Mouse (Mus musculus) Patski (cell line): Measurements from ENCODE around the gene Odf3l2. TPM values are rescaled to one million over a fixed set of nuclear protein-coding genes. Genes with fewer than 3 reads are reported as not detected.

Experiments used
- ATAC-seq: fragments of 100-300 bp; one replicate; pipeline ENCODE4 v1.8.0; 2021
- CTCF ChIA-PET: fragments of 350-600 bp; sonication (Branson Sonifier 250); formaldehyde crosslinking; loops from one replicate; lab custom pipeline; 2022; ENCODE audit warnings: inconsistent platforms; lab: Charles Lee
- POLR2A ChIA-PET: fragments of 350-600 bp; sonication (Branson Sonifier 250); formaldehyde crosslinking; loops from one replicate; lab custom pipeline; 2022; ENCODE audit warnings: antibody characterized with exemption, inconsistent platforms; lab: Charles Lee
- DNase-seq: peaks from one replicate; pipeline ENCODE4 v3.0.0-alpha.2; 2011; ENCODE audit warnings: low read depth, low spot score
- H3K27me3 ChIP-seq: fragments of 371-371 bp; one replicate; pipeline ENCODE4 v1.5.1; 2021
- CTCF ChIP-seq: fragments of 100-300 bp; IDR thresholded peaks from one replicate; pipeline ENCODE4 v1.5.1; 2021
- in situ Hi-C: fragments of 300-500 bp; cut with MboI; formaldehyde crosslinking; loops from 3 replicates; pipeline ENCODE4 v1.11.1; 2018; ENCODE audit warnings: low pct_unique_long_range_greater_than_20kb, mixed read lengths
- polyA plus RNA-seq: library from polyadenylated mRNA; unstranded; gene quantifications from one replicate; pipeline ENCODE4 v1.2.3, GENCODE M21; 2021

Odf3l2 gene
- polyA plus RNA-seq: not detected

DNA sequence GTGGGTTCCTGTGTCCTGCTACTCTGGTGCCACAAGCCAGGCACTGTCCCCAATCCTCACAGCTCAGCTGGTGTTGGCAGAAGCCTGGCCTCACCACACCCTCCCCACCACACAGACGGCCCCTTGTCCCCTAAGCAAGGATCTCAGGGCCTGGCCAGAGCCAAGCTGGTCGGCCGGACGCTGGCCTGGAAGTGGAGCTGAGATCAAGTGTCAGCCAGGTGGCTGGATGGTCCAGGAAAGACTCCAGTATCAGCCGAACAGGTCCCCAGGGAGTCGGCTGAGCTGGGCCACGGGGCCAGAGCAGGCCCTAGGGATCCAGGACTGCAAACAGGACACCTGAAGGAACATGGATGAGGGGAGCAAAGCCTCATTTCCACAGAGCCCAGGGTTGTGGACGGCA lies at the start of gene Odf3l2:
Odf3l2 (minus strand) TSS at position 28 of the 400 bp plus-strand sequence.
- no peak for ATAC-seq
- TF ChIP-seq CTCF: no peak
- CTCF ChIA-PET: interaction anchor here (1.3 kb wide), 1 partner anchor 51 kb away, joined by 3 read pairs; no protein-coding TSS in a partner anchor
- H3K27me3 ChIP-seq: peaks cover 20% of the 10 kb centered on the region
- in situ Hi-C loops: no loop called here
- POLR2A ChIA-PET: no interaction called here
- DNase-seq: no peak

DNA sequence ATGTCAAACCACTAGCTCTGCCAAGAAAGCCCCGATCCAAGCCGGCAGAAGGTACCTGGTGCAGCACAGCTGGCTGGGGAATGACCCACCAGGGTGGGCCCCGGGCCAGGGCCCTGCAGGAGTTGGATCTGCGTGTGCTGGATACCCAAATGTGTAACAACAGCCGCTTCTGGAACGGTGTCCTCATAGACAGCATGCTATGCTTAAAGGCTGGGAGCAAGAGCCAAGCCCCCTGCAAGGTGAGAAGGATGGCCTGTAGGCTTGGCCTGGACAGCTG lies 48.8 kb upstream of the Odf3l2 start:
- H3K27me3 ChIP-seq: no peaks in the 10 kb centered on the region
- TF ChIP-seq CTCF: no peak
- CTCF ChIA-PET: interaction anchor here (1.8 to 3.1 kb wide), 2 partner anchors 8 to 11 kb away, joined by 7 to 15 read pairs; partner anchors contain the start of gene Bsg
- no peak for ATAC-seq
- DNase-seq: no peak
- POLR2A ChIA-PET: no interaction called here
- in situ Hi-C loops: loop anchor here (10.0 kb wide), 1 partner anchor 90 kb away; no protein-coding TSS in a partner anchor

DNA sequence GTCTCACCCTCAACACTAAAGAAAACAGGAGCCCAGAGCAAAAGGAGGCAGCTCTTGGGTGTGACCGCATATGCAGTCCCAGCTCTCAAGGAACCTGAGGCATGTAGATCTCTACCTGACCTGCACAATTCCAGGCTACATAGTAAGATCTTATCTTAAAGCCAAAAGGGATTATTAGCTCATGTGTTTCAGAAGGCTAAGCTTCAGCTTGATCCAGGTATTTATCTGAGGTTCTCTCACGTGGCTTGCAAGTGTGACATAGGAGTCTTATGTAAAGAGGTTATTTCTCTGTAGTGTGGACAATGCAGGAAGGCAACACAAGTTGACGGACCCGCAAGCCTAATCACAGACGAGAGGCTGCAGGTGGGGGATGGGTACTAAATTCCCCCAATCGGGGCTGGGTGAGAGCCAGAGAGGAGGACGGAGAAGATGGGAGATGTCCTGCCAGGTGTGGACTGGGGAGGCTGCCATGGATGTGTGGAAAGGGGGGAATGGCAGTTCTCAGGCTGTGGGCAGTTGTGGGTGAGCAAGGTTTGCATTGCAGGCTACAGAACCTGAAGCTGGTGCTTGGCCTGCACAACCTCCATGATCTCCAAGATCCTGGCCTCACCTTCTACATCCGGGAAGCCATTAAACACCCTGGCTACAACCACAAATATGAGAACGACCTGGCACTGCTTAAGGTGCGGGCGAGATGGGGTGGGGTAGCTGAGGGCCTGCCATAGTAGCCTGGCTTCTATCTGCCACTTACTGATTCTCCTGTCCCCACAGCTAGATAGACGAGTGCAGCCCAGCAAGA lies 48.2 kb upstream of the Odf3l2 start:
- TF ChIP-seq CTCF: no peak
- CTCF ChIA-PET: interaction anchor here (1.8 to 3.1 kb wide), 2 partner anchors 8 to 11 kb away, joined by 7 to 15 read pairs; partner anchors contain the start of gene Bsg
- no peaks in the 10 kb centered on the region for H3K27me3 ChIP-seq
- ATAC-seq: no peak
- POLR2A ChIA-PET: no interaction called here
- DNase-seq: no peak
- in situ Hi-C loops: loop anchor here (10.0 kb wide), 1 partner anchor 91 kb away; no protein-coding TSS in a partner anchor

DNA sequence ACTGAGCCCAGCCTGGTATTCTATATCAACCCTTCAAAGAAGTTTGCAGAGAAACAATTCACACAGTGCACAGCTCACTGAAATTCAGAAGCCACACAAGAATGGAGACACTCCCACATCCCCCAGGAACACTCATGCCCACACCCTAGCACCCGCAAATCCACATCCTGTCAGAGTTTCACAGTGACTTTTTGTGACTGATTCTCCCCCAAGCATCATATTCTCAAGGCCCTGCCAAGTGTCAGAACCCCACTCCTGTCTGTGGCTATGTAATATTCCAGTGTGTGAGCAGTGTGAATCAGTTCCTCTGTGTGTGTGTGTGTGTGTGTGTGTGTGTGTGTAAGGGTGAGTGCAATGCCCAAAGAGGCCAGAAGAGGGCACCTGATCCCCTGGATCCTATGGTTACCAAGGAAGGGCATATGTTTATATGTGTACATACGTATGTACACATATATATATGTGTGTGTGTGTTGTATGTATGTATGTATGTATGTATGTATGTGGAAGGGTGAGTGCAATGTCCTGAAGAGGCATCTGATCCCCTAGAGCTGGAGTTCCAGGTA lies 46.5 kb upstream of the Odf3l2 start:
- in situ Hi-C loops: loop anchor here (10.0 kb wide), 1 partner anchor 93 kb away; no protein-coding TSS in a partner anchor
- DNase-seq (no peak), ATAC-seq (no peak)
- POLR2A ChIA-PET: no interaction called here
- H3K27me3 ChIP-seq: no peaks in the 10 kb centered on the region
- CTCF ChIA-PET: interaction anchor here (3.1 kb wide), 1 partner anchor 13 kb away, joined by 15 read pairs; the partner anchor contains the start of gene Bsg
- no peak for TF ChIP-seq CTCF

DNA sequence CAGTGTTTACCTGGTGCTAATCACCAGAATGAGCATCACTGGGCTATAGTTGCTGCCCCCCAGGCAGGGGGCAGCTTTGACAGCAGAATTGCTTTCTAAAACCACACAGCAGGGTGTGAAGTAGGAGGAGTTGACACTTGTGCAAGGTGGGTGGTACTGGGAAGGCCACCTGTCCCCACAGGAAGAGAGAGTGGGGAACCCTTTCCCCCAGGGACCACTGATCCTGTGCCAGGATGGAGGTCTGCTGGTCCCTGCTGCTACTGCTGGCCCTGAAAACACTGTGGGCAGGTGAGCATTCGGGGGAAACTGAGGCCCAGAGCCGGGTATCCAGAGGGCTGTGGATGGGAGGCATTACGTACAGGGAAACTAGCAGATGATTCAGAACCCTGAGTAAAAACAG lies 43.6 kb upstream of the Odf3l2 start:
- in situ Hi-C loops: no loop called here
- no peak for ATAC-seq
- H3K27me3 ChIP-seq: no peaks in the 10 kb centered on the region
- ChIA-PET POLR2A (interaction anchor here (1.1 kb wide), 1 partner anchor 12 kb away, joined by 6 read pairs; no protein-coding TSS in a partner anchor), CTCF (no interaction called here)
- no peak for DNase-seq
- no peak for TF ChIP-seq CTCF

DNA sequence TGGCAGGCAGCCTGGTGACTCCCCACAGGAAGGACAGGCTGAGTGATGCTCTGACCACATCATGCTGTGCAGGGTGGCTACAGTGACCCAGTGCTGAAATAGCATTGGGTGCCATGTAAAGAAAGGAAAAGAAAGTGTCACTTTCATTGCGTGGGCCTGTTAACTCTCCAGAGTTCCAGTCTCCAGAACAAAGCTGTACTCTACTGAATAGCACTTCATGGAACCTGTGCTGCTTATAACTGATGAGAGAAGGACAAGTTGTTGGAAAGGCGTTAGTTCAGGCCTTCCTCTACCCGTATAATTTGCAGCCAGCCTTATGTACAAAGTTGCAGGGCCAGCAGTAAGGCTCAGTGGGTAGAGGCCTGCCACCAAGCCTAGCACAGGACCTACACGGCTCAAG lies 43.2 kb upstream of the Odf3l2 start, which contains the start of gene Gzmm:
Gzmm (plus strand) TSS at position 301 of the 400 bp plus-strand sequence.
- ATAC-seq (no peak), DNase-seq (no peak)
- TF ChIP-seq CTCF: no peak
- POLR2A ChIA-PET: interaction anchor here (1.1 kb wide), 1 partner anchor 12 kb away, joined by 6 read pairs; no protein-coding TSS in a partner anchor
- CTCF ChIA-PET: no interaction called here
- no peaks in the 10 kb centered on the region for H3K27me3 ChIP-seq
- in situ Hi-C loops: no loop called here

DNA sequence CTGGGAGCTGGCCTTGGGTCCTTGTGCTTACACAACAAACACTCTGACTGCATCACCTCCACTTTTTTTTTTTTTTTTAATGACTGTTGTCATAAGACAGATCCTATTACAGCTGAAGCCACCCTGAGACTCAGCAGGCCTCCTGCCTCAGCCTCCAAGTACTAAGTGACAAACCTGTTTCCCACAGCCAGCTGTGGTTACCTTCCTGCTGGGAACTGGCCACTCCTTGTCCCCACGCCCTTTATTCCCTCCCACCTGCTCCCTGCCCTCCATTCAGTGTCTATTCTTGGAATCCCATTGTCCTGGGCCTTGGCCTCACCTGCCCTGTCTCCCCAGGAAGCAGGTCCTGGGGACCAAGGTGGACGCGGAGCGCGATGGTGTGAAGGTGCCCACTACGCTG lies 42.0 kb upstream of the Odf3l2 start:
- DNase-seq: no peak
- no peak for TF ChIP-seq CTCF
- ChIA-PET CTCF (no interaction called here), POLR2A (interaction anchor here (0.6 to 0.7 kb wide), 2 partner anchors 16 to 1249 kb away, joined by 5 to 6 read pairs; no protein-coding TSS in a partner anchor)
- in situ Hi-C loops: no loop called here
- no peaks in the 10 kb centered on the region for H3K27me3 ChIP-seq
- ATAC-seq: no peak

DNA sequence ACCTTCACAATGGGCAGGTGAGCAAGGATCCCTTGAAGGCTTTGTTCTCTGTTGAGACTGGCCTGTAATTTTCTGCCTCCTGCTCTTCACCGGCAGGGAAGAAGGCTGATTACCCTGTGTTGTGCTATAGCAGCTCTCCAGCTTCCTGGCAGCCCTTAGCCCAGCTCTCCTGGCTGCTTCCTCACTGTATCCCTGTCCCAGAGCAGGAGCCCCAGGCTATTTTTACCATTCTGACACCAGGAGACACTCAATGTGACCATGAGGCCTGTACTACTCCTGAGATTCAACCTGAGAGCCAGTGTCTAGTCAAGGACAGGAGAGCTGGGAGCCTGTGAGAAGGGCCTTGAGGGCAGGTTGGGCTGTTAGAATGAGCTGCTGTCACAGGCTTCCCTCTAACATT lies 41.2 kb upstream of the Odf3l2 start:
- no peak for TF ChIP-seq CTCF
- CTCF ChIA-PET: interaction anchor here (1.6 kb wide), 1 partner anchor 8 kb away, joined by 7 read pairs; no protein-coding TSS in a partner anchor
- DNase-seq (no peak), ATAC-seq (no peak)
- H3K27me3 ChIP-seq: no peaks in the 10 kb centered on the region
- in situ Hi-C loops: no loop called here
- POLR2A ChIA-PET: interaction anchor here (0.6 kb wide), 1 partner anchor 17 kb away, joined by 6 read pairs; no protein-coding TSS in a partner anchor

DNA sequence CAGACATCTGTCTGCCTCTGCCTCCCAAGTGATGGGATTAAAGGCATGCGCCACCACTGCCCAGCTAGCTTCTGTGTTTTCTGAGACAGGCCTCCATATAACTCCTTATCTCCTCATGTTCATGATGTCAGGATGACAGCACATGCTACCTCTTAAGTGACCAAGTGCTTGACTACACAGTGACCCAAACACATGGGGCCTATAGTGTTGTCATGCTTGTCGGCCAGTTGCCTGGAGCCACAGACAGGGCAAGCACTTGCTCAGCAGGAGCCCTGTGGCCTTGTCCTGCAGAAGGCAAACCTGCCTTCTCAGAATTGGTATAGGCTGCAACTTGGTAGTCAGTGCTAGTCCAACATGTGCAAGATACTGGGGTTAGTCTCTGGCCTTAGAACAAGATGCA lies 40.7 kb upstream of the Odf3l2 start:
- CTCF ChIA-PET: interaction anchor here (1.6 kb wide), 1 partner anchor 9 kb away, joined by 7 read pairs; no protein-coding TSS in a partner anchor
- H3K27me3 ChIP-seq: no peaks in the 10 kb centered on the region
- no peak for ATAC-seq
- no peak for TF ChIP-seq CTCF
- POLR2A ChIA-PET: interaction anchor here (0.9 to 1.3 kb wide), 2 partner anchors 9 to 12 kb away, joined by 3 to 5 read pairs; no protein-coding TSS in a partner anchor
- DNase-seq: no peak
- in situ Hi-C loops: no loop called here

DNA sequence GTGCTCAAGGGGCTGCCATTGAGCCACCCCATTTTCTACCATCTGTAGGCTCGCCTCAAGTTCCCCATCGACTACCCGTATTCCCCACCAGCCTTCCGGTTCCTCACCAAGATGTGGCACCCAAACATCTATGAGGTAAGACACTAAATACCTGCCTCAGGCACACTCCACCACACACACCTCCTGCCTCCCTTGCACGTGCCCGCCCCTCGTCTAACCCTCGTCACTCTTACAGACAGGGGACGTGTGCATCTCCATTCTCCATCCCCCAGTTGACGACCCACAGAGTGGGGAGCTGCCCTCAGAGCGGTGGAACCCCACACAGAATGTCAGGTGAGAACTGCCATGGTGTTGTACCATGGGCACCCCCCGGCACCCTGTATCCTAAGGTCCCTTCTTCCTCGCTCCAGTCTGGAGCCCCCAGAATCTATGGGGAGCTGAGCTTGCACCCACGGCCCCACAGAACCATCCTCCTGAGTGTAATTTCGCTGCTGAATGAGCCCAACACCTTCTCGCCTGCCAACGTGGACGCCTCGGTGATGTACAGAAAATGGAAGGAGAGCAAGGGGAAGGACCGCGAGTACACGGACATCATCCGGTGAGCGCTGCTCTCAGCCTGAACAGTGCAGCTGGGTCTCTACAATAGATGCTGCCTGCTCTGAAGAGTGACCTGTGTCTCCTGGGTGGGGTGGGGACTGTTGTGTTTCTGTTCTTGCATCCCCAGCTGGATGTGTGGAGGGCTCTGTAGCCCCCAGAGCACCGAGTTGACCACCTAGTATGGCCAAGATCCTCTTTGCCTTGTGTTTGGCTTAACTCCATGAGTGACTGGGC lies 39.4 kb upstream of the Odf3l2 start:
- TF ChIP-seq CTCF: no peak
- no peaks in the 10 kb centered on the region for H3K27me3 ChIP-seq
- ChIA-PET CTCF (interaction anchor here (1.2 to 2.3 kb wide), 5 partner anchors 10 to 17 kb away, joined by 3 to 7 read pairs (median 7); no protein-coding TSS in a partner anchor), POLR2A (interaction anchor here (0.9 to 1.3 kb wide), 2 partner anchors 11 to 13 kb away, joined by 3 to 5 read pairs; no protein-coding TSS in a partner anchor)
- ATAC-seq: no peak
- no peak for DNase-seq
- in situ Hi-C loops: no loop called here
